Mouse (Mus musculus): ENCODE data around the gene Pde9a.
"Not testable (repeated sequence)": the region's sequence is repeated elsewhere in the genome, so short reads cannot be mapped to it uniquely, and the experiment has no call there.

The Pde9a gene

DNA sequence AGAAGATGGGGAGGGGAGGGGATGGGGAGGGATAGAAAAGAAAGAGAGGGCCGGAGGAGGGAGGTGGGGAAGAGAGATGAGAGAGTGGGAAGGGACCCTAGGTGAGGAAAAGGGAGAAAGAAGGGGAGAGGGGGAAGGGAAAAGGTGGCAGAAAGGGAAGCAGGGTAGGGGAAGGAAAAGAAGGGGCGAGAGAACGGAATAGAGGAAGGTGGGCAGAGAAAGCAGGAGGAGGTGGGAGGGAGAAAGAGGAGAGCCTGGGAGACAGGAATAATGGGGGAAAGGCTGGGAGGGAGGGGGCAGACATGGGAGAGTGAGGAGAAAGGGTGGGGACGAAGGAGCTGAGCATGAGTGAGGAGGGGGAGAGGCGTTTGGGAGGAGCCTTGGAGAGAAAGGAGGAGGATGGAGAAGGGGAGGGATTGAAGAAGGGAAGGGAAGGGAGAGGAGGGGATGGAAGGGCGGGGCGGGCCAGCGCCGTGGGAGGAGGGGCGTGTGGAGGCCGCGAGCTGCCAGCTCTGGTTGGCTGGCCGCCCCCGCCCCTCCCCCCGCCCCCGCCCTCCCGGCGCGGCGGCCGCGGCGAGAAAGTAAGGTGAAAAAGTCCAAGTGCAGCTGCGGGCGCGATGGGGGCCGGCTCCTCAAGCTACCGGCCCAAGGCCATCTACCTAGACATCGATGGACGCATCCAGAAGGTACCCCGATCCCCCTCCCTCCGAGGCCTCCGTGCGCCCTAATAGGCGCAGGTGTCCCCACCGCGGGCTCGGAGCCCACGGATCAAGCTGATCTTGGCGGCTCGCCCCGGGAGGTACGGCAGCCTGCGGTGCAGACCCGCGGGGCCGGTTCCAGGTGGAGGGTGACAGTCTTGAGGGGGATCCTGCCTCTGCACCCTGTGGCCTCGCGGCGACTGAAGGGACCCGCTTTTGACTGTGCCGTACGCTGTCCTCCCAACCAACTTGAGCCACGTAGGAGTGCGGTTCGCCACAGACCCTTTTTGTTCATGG, at the start of gene Pde9a:
Gene Pde9a, plus strand, starts transcription at position 540 of the 995 bp plus-strand sequence.
- DNase-seq (ENCODE audit: low read depth, low spot score) = no peak

DNA sequence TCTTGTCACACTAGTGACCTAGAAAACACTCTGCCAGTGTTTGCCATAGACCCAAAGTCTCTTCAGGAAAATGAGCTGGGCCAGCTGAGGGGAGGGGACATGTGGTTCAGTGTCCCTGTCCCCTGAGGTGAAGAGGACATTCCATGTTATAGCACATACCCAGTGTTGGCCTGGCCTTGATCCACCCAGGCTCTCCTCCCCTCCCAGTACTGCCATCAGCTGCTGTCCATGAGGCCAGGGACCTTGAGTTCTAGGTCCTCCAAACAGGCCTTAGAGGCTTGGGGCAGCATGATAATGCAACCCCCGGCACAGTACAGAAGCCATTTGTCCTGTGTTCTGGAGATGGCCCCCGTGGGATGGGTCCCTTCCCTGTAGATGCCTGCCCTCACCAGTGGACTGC, 46.2 kb upstream of the Pde9a start:
- no peak for DNase-seq (ENCODE audit: low read depth, low spot score)

DNA sequence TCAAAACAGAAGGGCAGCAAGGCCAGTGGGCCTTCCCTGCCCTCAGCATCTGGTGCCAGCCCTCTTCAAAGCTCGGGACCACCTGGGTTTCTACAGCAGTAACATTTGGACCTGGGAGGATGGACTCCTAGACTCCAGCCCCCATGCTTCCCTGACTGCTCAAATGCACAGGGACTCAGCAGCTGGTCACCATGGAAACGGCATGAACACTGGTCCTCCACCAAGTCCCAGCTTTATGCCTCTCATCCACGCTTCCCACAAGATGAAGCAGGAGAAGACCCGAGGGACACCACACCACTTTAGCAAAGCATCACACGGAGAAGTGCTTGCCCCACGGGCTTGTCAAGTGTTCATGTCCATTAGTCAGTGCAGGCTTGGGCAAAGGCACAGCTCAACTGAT, 43.8 kb upstream of the Pde9a start:
- DNase-seq (ENCODE audit: low read depth, low spot score) = no peak

DNA sequence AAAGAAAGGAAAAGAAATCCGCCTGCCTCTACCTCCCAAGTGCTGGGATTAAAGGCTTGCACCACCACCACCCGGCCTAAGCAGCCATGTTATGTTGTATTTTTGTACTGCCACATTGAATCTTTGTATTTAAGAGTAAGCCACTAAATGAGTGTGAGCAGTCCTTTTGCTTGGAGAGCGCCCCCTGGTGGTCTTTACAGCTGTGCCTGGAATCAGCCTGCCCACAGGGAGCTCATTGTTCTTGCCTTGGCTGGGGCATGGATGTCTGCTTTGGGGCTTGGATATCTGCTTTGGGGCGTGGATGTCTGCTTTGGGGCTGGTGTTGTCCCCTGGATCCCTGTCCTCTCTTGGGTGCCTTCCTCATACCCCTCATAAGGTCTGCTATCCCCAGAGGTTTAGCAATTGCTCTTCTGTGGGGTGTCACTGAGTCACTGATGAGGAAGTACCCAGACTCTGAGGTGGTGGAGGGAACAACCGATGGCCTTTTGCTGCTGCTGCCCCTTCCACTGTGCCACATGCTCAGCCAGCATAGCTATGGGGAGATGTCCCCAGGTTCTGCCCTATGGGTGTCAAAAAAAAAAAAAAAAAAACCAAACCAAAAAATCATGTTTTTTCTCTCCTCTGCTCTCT, 41.7 kb upstream of the Pde9a start:
- peak; percentile 36 for DNase-seq (ENCODE audit: low read depth, low spot score)

DNA sequence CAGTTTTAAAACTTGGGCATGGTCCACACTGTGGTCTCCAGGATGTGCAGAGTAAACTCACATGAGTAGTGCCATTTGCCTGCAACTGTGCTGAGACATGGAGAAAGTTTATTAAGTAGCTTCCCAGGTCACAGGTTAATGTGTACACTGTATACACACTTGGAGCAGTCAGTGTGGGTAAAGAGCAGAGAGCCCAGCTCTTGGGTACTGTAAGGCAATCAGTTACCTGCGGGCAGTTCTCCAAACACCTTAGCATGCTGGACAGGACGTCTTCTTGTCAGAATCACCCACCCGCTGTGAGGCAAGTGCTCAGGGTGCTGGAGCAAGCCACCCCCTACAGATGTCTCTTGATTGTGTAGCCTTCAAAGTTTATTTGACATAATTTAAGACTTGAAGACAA, 41.2 kb upstream of the Pde9a start:
- DNase-seq (ENCODE audit: low read depth, low spot score) = no peak

DNA sequence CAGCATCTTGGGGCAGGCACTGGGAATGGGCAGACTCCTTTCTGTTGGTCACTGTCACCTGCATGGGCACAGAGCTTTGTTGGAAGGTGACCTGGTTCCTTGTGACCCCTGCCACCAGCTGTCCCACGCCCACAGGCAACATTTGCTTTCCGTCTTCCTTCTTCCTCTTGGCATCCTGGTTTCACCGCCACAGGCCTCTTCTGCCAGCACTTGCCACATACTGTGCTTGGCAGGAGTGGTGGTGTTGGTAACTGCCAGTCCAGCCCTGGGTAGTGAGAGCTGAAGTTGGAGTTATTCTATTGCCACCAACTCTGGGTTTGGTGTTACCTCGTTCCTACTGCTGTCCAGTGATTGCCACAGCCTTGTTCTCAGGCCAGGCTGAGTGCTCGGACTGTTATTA, 37.9 kb upstream of the Pde9a start:
- DNase-seq (ENCODE audit: low read depth, low spot score) = no peak

DNA sequence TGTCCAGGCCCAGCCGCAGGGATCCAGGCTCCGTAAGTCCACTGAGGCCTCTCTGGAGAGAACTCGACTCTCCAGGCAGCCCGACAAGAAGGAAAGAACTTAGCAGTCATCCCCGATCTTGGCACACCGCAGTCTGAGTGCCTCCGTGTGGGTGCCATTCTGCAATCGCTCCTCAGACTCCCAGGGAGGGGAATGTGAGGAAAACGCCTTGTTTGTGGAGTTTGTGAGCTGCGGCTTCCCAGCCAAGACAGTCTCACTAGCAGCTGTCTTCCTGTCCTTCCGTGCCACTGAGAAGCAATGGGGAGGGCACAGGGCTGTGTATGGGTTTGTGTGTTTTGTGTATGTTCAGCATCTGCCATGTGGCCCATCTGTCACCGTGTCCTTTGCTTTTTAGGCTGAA, 36.6 kb upstream of the Pde9a start:
- DNase-seq (ENCODE audit: low read depth, low spot score) = no peak

DNA sequence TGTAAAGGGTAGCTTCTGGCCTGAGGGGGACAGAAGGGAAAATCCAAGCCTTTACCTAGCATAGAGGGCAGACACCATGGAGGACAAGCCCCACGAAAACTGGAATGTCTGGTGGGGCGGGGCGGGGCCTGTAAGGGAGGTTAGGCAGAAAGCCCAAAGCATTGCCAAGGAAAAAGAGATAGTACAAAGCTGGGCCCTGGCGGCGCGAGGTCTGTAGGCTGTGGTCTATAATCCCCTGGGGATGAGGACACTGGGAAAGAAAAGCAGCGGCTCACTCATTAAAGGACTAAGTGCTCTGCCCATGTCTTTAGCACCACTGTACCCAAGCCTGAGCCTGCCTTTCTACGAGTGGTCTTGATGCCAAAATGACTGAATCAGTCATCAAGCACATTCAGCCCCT, 34.0 kb upstream of the Pde9a start:
- DNase-seq (ENCODE audit: low read depth, low spot score) = no peak

DNA sequence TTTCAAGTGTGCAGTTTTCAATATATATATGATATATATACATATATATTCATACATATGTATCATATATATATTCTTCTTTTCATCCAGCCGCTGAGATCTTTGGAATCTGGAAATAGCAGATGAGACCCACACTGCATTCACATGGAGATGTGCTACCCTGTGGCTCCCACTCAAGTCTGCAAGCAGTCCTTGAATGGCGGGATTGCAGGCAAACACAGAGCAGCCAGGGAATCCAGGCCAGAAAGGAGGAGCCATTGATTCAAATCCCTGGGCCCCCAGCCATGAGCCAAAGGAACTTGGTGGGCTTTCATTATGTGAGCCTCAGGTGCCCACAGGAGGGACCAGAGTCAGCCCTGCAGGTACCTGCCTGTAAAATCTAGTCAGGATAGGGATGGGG, 32.8 kb upstream of the Pde9a start:
- no peak for DNase-seq (ENCODE audit: low read depth, low spot score)

DNA sequence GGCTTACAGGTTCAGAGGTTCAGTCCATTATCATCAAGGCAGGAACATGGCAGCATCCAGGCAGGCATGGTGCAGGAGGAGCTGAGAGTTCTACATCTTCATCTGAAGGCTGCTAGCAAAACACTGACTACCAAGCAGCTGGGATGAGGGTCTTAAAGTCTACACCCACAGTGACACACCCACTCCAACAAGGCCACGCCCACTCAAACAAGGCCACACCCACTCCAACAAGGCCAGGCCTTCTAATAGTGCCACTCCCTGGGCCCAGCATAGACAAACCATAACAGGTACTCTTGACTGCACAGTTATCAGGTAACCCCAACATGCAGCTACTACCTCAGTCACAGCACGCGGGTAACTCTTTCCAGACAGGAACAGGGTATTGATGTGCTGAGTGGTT, 31.3 kb upstream of the Pde9a start:
- not testable (repeated sequence) for DNase-seq (ENCODE audit: low read depth, low spot score)

DNA sequence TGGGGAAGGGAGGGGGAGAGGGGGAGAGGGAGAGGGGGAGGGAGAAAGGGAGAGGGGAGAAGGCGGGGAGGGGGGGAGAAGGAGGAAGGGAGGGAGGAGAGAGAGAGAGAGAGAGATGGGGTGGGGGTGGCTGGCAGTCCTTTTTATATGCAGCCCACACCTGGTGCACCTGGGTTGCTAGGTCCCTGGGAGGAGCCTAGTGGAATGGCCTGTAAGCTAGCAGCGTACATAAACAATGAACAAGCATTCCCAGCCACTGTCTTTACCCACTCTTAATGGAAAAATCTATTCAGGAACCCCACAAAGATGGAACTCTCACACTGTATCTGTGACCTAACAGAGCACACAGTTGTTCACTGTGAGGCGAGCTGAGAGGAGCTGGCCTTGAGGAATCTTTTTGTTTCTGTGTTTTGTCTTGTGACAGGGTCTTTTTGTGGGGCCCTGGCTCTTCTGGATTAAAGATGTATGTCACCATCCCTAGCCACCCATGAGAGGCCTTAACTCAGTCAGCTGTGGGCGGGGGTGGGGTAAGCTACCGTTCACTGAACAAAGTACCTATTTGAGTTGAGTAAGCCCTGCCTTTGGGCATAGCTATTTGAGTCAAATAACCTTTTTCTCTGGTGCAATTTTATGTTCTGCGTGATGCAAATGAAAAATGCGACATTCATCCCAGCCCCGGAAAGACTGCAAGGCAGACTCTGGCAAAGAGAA, 30.1 kb upstream of the Pde9a start:
- DNase-seq (ENCODE audit: low read depth, low spot score) = no peak

DNA sequence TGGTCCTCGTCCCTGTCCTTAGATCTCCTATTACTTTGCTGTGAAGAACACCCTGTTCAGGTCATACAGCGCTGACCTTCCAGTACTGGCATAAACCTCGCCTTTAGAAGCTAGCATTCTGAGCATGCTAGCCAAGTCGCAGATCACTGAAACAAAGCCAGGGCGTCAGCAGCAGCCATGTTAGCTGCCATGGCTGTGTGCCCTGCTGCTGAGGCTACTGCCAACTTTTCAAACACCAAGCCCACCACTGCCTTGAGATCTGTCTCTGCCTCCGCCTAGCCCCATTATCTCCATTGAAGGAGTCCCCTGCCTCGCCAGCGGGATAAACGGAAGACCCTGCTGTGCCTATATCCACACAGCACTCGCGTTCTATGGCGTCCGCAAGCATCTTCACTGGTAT, 25.4 kb upstream of the Pde9a start:
- no peak for DNase-seq (ENCODE audit: low read depth, low spot score)

DNA sequence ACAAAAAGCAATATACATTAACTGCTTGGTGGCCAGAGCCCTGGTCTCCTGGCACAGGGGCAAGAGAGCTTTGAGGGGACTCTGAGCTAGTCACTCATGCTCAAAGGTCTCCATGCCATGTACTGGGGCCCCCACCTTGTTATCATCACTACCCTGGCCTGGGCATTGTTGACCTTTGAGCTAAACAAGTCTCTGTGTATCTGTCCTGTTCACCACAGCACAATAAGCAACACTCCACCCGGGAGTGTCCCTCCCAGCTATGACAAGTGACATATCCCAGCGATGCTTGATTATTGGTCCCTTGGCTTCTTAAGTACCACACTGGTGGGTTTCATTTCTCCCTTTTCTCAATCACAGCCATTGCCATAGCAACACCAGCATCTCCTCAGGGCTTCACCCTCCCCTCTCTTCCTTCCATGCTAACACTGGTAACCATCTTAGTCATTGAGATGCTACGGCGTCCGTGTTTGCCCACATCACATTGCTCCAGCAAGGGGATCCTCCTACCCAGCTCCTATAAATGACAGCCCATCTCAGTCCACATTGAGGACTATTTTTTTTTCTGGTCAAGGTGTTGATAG, 20.3 kb upstream of the Pde9a start:
- no peak for DNase-seq (ENCODE audit: low read depth, low spot score)

DNA sequence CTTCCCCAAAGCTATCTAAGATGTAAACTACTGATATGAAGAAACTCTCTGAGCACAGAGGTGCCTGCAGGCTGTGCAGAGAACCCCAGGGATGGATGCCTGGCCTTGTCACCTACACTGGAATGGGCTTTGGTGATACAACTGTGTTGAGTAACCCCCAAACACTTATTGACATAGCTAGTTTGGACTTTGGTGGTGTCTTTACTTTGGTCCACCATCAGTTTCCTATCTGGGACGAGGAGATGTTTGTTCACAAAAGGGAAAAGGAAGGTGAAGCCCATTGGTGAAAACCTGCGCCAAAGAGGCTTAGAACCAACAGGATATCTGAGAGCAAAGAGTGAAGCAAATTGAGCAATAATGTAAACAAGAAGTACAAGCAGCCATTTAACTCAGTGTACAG, 15.8 kb upstream of the Pde9a start:
- no peak for DNase-seq (ENCODE audit: low read depth, low spot score)

DNA sequence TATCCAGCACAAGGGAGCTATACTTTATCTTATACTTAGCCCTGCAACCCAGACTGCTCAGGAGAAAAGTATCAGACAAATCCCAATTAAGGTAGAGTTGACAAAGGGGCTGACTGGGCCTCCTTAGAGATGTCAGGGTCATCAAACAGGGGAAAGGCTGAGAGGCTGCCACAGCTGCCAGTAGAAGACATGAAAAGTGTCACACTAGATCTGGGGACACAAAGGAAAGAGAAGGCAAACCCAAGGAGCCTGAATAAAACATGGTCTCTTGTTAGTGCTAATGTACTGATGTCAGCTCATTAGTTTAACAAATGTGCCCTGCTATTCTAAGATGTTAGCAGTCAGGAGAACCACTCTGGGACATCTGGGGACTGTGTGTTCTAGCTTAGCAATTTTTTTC, 15.1 kb upstream of the Pde9a start:
- no peak for DNase-seq (ENCODE audit: low read depth, low spot score)

DNA sequence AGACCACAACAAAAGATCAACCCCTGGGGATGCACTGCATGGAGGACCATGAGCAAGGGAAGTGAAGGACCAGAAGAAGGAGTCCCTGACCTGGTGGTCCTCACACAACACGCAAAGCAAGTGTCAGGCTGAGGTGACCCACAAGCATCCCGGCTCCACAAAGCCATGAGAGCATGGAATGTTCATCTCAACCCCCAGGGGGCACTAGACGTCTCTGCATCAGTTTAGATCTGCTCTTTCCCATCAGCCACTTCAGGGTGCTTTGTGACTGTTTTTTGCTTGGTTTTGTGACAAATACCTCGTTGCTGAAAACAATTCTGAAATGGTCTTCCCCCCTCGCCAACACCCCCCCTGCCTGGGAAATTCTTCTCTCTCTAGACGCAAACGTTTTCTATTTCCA, 8.0 kb upstream of the Pde9a start:
- DNase-seq (ENCODE audit: low read depth, low spot score) = peak; percentile 68

DNA sequence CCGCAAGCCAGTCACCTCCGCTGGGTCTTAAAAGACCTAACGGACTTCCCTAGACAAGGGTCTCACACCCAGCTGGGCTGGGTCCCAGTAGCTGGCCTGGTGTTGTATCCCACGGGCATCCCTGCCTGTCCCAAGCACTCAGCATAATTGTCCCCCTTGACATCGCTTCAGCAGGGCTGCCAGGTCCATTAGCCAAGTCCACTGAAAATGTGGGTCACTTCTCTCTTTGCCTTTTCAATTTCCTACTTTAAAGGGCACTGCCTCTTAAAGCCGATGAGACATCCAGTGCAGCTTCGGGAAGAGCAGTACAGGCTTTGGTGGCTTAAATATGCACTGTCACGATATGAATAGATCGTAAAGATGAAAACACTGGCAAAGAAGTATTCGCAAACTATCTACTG, 7.6 kb upstream of the Pde9a start:
- DNase-seq (ENCODE audit: low read depth, low spot score) = no peak

DNA sequence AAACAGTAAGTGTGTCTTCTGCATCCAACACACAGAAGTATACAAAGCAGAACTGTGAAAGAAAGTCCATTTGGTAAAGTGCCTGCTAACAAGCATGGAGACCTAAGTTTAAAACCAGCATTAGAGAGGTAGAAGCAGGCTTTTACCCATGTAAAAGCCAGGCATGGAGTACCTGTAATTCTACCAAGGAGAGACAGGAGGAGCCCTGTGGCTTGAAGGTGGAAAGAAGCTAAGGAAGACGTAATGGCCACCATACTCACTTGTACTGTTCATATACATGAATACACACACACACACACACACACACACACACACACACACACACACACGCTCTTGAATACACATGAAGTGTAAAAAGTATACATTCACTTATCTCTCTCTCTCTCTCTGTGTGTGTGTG, 6.9 kb upstream of the Pde9a start:
- DNase-seq (ENCODE audit: low read depth, low spot score) = no peak

DNA sequence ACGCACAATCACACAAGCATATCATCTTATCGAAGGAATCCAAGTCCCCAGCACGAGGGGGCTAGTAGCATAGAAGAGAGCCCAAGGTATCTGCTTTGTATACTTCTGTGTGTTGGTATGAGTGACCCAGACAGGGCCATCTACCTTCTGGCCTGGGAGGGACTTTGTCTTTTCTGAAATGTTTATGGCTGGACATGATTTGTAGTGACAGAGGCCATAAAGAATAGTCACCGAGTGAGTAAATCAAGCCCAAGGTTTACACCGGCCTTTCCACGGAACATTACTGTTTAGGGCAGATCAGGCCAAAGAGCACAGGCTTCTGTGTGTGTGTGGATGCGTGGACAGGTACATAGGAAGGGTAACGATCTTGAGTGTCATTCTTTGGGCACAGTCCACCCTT, 6.1 kb upstream of the Pde9a start:
- no peak for DNase-seq (ENCODE audit: low read depth, low spot score)

DNA sequence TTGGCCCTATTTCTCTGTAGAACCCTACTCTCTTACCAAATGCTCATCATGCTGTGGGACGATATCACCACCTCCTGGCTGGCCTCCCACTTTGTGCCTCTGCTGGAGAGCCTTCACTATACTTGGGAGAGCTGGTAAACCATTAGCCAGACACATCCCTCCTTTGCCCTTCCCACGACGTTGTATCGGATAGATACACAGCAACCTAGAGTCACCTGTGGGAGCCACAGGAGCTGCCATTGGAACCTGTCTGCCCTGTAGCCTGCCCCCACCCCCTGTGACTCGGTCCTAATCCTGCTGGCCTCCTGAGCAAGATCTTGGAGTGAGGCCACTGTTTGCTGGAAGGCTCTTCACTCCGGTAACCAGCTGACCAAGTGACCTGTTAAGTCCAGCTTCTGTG, 2.7 kb upstream of the Pde9a start:
- DNase-seq (ENCODE audit: low read depth, low spot score) = no peak

DNA sequence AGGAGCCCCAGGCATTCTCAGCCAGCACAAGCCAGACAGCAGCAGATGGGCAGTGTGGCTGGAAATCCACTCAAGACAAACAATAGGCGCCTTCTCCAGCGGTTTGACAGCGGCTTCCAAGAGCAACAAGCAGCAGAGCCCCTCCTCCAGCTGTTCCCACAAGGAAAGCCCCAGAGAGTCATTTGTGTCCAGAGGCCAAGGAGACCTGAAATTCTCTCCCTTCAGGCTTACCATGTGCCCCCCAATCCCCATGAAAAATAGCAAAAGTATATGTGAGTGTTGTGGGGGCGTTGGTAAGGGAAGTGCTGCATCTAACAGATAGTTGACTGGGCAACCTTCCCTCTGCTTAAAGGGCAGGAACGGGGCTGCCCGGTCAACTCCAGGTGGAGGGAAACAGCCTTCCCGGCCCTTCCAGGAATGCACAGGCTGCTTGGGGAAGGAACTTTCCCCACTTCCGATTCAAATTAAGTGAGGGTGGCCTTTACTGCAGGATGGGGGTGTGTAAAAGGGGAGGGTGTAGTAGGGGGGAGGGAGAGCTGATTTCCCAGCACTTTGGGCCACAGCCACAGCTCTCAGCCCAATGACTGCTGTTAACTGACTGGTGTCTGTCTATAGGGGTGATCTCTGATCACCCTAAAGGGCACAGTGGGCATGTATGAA, 912 bp upstream of the Pde9a start:
- DNase-seq (ENCODE audit: low read depth, low spot score) = no peak
